Mouse (Mus musculus) cerebellum, postnatal 25 days (tissue): ENCODE results near the gene Slc2a12.
A peak's percentile ranks its signal among the peaks of the same experiment; 100 is the strongest.

ENCODE experiments used
- DNase-seq, 2 experiments: peaks; one replicate each; pipeline ENCODE4 v3.0.0; 2021; ENCODE audit warnings: mixed read lengths in 2 of 2

Slc2a12 gene

DNA sequence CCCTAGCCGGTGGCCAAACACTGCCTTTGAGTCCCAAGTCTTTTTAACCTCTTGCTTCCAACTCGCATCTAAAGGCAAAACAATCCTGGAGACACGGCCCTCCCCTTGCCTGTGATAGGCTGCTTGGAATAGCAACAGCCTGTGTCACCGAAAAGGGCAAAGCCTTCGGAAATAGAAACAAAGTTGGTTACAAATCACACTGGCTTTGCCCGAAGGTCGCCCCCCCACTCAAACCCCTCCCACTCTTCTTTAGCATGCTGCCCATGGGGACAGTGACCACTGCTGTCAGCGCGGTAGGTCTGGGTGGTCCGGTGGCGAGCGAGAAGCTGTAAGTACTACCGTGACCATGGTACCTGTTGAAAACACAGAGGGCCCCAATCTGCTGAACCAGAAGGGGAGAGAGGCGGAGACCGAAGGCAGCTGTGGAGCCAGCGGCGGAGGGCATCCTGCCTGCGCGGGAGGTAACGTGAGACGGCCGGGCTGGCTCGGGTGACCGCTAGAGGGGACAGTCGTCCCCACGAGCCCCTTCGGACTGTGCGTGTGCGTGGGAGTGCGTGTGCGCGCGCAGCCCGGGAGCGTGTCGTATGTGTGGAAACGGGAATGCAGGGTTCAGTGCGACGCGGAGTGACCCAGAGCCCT, at the start of gene Slc2a12:
Gene Slc2a12, plus strand, starts transcription at position 159 of the 639 bp plus-strand sequence.
- peak; percentile 70 to 78 for DNase-seq

DNA sequence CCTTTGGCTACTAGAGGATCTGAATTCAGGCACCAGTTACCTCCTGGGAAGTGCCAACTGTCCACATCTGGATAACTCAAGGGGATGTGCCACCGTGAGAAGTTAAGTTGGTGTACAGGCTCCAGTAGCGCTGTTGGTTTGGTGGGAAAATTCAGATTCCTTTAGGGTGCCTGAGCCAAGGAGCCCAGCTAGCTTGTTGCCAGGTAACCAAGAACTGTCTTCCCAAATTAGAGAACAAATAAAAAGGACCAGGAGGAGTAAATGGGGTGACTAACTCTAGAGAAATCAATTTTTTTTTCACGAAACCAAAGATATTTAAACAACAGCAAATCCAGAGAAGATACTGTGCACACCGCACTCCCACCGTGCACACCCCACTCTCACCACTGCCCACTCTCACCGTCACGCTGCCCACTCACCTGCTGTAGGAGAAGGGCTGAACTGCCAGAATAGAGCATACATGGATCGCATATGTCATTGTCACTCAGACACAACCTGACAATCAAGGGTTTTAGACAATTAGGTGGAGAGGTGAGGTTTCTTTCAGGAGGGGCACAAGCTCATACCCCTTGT, 45.8 kb upstream of the Slc2a12 start:
- DNase-seq = no peak

DNA sequence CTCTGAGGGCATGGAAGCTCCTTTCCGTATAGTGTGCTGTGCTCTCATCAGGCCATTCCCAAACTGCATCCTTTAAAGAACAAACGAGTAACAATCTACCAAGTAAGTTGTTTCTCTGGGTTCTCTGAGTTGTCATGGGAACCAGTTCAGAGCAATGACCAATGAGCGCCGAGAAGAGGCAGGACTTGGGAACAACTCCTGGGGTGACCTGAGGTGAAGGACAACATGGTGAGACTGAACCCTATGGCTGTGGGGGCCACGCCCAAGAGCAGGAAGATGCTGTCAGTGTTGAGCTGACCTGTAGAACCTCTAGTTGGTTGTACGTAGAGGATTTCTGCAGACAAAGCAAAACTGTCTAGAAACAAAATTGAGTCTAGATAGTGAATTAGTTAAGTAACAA, 43.8 kb upstream of the Slc2a12 start:
- no peak for DNase-seq

DNA sequence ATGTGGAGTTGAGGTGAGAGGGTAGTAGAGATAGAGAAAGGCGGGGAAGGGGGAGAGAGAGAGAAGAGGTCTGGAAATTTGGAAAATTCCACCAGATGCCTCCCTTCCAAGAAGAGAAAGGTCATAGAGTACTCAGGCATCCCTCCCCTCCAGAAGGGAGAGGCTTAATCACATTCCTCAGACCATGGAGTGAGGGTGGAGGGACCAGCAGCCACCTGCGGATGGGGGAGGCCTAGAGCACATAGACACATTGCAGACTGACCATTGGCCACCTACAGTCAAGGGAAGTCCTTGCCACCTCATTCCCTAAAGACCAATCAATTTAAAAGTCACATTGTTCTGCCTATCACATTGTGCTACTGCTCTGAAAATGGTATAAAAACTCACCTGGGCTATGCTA, 40.0 kb upstream of the Slc2a12 start:
- no peak for DNase-seq

DNA sequence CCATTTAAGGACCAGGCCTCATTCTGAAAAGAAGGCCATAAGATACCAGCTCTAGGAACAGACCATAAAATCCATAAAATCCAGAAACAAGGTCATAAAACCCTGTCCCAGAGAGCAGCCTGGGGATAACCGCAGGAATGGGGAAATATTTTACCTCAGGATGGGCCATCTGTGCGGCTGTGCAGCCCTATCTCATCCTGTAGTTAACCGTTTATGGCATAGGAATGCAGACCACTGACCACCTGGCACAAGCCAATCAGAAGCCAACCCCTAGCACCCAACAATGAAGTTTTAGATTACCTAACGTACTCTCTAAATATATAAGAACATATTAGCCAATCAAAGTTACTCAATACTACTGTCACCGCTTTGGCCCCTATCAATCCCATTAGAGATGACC, 36.5 kb upstream of the Slc2a12 start:
- DNase-seq = no peak

DNA sequence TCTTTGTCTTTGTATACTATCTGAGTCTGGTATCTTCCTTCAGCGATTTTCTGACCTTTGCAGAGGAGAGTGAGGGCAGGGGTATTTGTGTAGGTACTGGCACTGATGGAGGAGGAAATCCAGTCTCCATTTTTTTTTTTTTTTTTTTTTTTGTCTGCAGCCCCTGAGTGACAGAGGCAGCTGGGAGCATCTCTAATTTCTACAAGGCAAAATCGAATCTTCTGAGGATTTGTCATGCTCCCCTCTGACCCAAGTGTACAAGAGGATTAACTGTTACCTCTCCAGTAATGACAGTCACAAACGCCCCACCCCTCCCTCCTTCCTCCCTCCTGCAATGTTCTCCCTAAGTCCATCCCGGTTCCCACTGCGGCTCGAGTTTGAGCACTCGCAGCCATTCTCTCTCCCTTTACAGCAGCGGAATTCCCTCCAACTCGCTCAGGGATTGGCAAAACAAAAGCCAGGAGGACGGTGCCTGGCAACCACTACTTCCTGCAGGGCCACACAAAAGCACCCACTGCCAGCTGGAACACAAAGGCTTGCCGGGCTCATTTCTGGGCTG, 35.9 kb upstream of the Slc2a12 start:
- peak; percentile 43 to 51 for DNase-seq

DNA sequence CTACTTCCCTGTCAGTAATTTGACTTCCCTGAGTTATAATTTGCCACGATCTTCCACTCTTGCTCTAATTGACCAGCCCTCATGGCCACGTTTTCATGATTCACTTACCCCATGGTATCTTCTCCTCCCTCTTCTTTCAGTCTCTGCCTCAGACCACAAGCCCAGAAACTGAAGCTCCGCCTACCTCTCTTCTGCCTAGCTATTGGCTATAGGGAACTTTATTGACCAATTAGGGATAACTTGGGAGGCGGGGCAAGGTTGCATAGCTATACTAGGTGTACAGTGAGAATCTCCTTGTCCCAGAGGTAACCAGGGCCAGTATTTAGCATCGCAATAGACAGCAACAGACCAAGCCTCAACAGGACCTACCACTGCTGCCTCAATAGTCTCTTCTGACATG, 31.5 kb upstream of the Slc2a12 start:
- no peak for DNase-seq

DNA sequence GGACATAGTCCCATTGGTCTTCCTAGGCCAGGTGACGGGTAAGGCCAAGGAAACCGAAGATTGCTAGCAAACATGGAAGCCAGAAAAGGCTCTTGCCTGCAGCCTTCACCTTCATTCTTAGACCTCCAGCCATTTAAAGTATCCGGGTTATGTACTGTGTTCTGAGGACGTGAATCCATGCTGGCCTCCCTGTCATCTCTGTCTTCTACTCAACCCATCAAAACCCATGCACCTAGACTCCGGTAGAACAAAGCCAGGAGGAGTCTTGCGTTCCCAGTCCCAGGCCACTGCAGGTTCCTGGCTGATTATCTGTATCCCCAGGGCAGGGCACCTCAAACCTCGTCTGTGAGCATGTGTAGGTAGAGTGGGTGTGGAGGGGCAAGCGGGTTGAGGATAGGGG, 30.3 kb upstream of the Slc2a12 start:
- DNase-seq = no peak

DNA sequence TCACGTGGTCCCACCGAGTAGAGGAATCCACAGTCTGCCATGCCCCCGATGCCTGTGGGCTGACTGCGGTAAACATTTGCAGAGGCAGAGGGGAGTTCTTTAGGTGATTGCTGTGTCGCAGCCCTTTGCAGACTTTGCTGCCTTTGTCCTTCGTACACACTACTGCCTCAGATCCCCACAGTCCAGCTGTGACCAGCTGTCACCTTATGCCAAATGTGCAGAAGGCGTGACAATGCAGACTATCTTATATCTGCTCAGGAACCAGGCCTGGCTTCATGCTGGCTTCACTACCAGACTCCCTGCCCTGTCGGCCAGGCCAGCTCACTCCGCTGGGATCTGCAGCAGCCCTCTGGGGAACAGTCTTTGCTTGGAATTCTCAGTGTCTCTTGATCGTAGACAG, 29.5 kb upstream of the Slc2a12 start:
- DNase-seq = no peak

DNA sequence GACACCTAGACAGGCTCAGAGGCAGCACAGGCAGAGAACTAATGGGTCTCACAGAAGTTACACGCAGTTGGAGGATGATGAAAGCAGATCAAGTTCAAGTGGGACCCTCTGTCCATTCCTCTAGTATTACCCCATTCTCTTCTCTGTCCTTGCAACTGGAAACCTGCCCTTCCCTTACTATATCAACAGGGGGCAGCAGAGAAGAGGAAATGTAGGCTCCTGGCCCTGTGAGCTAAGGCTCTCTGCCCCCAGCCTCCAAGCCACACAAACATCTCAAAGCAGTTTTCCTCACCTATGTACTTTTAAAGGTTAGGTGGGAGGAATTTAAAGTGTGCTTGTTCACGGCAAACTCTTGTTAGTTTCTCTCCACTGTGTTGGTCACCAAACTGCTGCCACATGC, 26.0 kb upstream of the Slc2a12 start:
- DNase-seq = peak; percentile 26 to 55

DNA sequence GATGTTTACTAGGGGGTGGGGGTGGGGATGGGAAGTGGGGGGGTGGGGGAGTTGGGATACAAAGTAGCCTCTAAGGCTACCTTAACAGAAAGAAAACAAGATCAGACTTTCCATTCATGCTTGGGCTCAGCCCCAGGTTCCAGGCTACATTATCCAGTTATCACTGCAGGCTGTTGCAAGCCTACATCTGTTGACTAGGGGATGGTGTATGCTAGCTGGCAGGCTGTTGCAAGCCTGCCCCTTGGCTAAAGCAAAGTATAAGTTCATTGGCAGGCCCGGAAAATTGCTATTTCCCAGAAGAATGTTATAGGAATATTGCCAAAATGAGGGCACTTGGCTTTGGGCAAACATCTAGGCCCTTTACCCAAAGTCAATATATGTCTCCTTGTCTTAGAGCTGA, 16.0 kb upstream of the Slc2a12 start:
- DNase-seq = no peak

DNA sequence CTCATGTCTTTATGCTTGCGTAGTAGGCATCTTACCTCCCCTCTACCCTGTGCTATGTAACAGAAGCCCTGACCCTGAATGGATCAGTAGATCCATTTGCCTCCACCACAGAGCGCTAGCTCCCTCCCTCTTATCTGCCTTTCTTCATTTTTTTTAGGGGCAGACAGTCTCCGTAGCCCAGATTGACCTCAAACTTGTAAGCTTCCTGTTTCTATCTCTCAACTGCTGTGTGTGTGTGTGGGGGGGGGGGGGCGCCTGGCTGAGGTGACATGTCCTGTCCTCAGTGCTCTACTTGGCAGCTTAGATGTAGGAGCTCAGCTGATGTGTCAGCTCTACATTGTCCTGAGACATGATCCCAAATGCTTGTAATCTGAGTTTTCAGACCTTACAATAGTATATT, 13.7 kb upstream of the Slc2a12 start:
- DNase-seq = no peak

DNA sequence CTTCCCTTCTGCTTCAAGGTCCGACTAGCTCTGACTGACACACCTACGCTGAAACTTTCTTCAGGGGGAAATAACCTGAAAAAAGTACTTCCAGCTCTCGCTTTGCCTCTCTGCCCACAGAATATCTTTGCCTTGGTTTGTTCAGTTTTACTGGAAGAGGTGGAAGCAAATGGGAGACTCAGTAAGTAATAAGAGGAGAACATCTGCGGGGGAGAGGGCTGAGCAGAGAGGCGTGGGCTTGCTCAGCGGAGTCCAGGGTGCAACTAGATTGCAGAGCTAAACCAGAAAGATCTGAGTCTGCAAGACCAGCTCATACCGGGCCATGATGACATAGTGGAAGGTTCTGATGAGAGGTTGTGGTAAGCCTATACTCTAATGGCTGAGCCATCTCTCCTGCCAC, 13.3 kb upstream of the Slc2a12 start:
- DNase-seq = no peak

DNA sequence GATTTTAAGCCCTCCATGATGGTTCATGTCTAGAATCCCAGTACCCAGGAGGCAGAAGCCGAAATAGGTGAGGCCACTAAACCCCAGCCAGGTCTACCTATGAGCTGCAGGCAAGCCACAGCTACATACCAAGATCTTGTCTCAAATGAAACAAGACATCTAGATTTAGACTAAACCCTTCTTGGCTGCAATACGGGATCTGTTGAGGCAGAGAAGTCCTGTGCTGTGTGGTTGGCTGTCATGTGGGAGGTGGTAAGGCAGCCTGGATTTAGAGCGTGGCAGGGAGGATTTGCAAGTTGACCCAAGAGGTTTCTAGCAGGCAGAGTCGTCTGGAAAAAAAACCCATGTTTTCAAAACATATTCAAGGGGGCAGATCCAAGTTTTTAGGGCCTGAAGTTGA, 12.9 kb upstream of the Slc2a12 start:
- DNase-seq = no peak

DNA sequence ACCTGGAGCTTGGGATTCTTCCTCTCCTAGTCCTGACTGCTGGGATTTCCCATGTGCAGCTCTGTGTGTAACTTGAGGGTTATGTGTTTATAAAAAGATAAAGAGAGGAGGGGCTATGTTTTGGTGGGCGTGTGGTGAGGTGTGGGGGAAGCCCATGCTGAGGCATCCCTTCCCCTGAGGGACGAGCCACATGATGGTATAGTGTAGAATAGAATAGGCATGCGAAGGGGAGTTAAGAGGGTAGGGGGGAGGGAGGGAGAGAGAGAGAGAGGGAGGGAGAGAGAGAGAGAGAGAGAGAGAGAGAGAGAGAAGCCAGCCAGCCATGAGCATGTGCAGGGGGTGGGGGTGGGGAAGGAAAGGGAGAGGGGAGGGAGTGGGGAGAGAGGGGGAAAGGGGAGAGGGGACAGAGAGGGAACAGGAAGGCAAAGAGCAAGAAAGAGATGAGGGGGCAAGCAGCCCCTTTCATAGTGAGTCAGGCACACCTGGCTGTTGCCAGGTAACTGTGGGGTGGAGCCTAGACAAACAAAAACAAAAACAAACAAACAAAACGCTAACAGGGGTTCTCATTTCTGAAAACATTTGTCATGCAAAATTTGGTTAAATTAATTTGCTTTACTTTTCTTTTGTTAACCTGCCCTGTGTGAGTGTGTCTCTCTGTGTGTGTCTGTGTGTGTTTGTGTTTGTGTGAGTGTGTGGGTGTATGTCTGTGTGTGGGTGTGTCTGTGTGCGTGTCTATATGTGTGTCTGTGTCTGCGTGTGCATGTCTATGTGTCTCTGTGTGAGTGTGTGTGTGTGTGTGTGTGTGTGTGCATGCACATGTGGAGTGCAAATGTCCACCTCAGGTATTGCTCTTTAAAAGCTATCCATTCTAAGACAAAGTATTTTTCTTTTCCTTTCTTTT, 11.2 kb upstream of the Slc2a12 start:
- DNase-seq = no peak

DNA sequence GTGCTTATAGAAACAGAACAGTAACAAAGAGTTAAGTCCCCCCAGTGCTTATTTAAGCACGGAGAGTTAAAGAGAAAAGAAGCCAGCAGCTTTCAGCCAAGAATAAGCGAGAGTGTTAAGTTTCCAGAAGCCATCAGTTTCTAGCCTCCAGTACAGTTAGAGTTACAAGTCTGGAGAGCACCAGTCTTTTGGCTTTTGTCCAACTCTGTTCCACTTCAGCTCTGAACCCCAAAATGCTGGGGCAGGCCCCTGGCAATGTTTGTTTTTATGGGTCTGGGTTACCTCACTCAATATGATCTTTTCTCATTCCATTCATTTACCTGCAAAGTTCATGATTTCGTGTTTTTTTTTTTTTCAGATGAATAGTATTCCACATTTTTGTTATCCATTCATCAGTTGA, 7.6 kb upstream of the Slc2a12 start:
- DNase-seq = no peak

DNA sequence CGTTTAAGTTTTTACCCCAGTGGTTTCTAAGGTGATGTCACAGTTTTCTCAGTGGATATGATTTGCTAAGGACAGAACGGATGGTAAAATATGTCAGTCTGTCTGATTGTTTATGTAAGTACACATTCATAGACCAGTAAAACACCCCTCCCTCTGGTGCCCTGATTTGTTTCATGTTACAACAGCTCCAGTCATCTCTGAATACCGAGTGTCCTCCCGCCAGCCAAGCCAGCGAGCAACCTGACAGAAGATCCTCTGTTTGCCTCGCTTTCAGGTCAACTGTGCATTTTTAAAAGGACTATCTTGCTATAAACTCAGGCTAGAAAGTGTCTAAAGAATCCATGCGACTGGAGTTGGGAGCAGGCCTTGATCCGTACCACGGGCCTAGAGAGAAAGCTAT, 640 bp upstream of the Slc2a12 start:
- no peak for DNase-seq

DNA sequence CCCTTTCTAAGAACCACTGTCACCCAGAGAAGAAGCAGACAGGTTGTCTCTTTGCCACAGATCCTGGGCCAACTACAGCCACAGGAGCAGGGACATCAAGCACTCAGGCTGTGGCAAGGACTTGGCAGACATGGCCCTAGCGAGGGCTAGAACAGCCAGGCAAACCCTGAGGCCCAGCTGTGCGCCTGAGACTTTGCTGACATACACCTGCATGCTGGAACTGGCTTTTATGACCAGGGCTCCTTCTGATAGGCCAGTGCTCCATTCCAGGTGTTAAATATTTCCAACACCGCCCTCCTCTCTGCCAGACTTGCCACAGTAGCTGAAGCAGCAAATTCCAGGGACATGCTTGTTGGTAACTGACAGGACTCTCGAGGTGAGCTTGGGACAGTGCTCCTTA, 3.9 kb downstream of the Slc2a12 start:
- no peak for DNase-seq

DNA sequence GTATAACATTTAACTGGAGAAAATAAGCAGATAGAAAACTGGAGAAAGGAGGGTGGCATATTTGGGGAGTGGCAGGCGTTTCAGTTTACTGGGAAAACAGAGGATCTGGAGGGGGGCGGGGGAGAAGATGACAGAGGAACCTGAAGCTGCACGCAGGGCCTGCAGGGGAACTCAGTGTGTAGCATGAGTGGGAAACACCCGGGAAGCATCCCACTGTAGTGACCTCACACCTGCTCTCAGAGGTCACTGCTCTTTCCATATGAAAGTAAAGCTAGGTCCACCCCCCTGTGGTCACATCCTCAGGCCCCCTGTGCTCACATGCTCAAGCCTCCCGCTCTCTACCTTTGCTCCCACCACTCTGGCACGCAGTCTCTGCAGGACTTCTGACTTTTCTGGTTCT, 9.0 kb downstream of the Slc2a12 start:
- DNase-seq = no peak

DNA sequence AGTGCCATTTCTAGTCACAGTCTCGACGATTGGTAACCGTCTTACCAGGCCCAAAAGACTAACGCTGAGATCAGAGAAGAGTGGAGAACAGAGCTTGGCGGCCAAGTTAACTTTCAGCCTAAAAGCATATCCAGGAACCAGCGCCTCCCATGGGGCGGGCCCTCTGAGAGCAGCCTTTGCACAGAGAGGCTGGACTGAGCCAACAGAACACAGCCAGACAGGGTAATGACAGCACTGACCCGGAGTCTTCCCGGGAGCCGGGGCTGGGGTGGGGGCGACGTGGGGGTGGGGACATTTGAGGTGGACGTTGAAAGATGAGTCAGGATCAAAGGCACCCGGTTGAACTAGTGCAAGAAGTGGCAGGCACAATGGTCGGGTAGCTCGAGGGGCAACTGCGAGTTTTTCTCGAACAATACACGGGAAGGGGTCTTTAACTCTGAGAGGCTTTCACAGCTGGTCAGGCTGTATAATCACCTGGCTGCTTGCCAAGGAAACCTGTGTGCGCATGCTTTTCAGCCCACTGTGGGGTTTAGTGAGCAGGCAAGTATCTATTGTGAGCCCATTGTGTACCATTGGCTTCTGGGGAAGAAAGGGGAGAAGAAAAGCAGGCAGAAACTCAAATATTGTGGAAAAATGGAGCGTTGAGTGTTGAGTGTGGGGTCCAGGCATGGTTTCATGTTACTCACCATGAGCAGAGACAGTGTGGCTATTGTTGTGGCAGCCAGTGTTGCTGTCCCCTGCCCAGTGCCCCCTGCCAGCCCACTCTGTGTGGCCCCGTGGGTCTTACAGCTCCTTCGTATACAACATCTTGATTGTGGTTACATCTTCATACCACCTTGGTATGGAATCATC, 13.9 kb downstream of the Slc2a12 start:
- DNase-seq = peak in 1 of 2 experiments; percentile 18

DNA sequence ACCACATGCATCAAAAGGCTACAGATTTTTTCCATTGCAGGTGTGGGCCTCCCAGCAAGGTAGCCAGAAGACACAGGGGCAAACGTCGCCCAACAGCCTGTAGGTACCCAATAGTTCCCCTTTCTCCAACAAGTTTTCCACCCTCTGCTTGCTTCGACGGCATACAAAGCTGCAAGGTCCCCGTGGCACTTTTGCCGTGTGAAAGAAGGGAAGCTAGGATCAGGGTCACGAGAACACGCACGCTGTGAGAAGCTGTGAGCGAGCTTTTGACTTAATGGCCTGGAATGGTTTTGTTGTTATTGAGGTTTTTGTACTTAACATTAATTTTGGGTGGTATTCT, 14.5 kb downstream of the Slc2a12 start:
- no peak for DNase-seq

DNA sequence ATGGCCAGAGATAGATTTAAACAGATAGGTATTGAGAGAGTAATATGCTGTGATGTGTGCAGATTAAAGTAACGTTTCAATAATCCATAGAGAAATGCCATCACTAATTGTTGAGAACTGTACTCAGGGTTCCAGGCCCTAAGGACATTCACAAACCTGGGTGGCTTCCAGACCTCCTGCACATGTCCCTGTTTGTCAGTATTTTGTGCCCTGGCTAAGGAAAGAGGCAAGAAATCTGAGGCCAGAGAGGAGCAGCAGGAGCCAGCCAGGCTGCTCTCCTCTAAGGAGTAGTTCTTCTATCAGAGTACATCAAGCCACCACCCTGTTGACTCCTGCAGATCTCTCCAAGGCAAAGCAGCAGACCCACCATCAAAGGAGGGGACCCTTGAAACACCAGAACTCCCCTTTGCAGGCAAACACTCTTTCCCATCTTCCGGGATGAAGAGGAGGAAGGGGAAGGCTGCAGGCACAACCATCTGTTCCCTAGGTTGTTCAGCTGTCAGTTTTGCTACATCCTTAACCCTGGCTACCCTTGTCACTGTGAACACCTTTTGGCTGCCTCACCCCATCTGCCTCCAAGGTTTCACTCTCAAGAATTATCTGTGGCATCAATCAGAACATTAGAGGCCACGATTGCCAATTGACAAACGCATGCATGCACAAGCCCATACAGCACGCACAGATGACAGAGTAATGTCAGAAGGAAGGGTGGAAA, 15.6 kb downstream of the Slc2a12 start:
- DNase-seq = peak; percentile 35 to 52
